Mouse (Mus musculus) cerebellum, adult 9-10 months (tissue): ENCODE measurements around the gene Zfp653.
"Not testable (repeated sequence)": the region's sequence is repeated elsewhere in the genome, so short reads cannot be mapped to it uniquely, and the experiment has no call there.

ENCODE experiments used
- DNase-seq: peaks from one replicate; pipeline ENCODE4 v3.0.0; 2022

The Zfp653 gene

DNA sequence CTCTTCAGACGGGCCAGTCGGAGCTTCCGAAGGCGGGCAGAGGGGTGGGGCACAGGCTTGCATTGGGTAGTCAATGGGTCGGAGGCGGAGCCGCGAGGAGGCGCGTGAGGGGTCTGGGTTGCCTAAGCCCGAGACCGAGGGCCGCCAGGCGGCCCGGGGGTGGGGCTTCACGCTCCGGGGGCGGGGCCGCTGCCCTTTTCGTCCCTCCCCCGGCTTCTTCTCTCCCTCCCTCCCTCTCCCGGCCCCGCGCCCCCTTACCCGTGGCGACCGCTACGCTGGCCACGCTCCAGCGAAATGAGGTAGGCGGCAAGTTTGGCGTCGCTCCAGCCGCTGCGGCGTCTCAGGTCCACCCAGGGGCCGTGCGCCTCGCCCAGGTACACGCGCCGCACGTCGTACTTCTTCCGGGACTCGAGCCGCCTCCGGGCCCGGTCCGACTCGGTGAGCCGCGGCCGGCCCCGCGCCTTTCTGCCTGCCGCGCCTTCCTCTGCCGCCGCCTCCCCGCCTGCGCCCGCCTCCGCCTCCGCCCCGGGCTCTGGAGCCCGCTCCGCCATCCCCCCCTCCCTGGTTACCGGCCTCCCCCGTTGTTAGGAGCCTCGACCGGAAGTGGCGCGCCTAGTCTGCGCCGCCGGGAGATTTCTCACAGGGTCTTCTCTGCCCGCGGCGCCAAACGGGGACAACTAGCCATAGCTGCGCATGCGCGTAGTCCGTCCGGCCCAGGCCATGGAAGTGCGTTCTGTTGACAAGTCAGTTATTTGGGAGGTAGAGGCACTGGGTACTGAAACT, at the start of gene Zfp653, which contains the start of gene Gm49318:
TSS of gene Zfp653 (minus strand) at position 586 of the 783 bp plus-strand sequence.
TSS of gene Gm49318 (minus strand) at position 469 of the 783 bp plus-strand sequence.
- DNase-seq: peak; percentile 97

DNA sequence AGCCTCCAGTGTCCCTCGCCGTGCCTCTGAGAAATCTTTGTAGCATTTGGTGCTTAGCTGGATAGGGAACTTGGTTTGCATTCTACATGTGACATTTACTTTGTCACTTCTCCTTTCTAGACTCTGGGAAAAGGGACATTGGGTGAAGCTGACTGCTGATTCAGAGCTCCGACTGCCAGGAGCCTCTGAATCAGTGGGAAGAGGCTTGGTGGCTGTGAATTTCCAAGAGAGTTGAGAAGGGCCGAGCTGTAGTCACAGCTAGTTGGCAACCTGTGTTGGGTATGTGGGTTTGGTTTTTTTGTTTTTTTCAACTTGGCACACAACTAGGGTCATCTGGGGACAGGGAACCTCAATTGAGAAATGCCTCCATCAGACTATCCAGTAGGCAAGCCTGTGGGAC, 48.4 kb upstream of the Zfp653 start:
- no peak for DNase-seq

DNA sequence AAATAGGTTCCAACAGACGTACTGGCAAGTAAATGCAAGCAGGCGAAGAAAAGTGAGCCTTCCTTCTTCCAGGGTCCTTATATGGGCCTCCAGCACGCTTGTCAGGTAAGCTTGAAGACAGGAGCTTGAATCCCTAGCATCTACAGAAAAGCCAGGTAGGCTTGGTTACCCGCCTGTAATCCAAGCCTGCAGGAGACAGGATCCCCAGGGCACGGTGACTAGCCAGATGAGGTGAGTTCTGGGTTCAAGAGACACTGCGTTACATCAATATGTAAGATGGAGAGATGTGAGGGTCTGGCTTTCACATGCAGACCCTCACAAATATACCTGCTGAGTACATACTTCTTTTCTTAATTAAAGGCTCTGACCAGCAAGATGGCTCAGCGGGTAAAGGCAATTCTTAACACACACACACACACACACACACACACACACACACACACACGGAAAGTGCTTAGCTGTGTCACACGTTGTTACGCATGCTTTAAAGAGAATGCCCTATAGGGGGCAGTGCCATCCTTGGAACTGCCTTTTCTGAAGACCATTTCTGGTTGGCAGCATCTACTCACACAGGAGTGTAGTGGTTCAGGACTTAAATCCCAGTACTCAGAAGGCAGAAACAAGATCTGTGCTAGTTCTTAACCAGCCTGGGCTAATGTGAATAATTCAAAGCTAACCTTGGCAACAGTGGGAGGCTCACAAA, 46.7 kb upstream of the Zfp653 start:
- peak; percentile 85 for DNase-seq

DNA sequence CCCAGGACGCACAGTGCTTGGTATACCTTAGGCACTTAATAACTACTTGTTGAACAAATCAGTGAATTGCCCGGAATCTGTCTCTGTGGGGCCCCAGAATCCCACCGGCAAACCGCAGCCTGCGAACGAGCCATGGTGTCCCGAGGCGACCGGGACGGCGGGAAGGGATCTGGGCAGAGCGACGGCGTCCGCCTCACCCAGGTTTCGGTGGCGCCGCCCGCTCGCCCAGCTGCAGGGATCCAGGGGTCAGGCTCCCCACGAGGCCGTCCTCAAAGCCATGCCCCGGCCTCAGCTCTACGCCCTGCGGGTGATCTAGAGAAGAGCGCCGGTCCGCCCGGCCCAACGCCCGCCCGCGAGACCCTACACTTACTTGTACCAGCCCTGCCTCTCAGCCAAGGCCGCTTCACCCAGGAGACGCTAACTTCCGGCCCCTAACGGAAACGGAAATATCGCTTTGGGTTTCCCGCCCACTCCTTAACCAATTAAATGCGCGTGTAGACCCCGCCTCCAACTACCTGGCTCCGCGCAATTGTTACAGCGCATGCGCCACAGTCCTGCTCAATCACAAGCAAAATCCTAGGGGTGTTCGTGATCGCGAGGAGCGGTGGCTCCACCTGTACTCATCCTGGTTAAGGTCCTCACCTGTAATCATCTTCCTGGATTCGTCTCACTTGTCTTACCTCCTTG, 45.7 kb upstream of the Zfp653 start, which contains the start of gene Elof1:
TSS of gene Elof1 (minus strand) at position 433 of the 687 bp plus-strand sequence.
- peak; percentile 98 for DNase-seq

DNA sequence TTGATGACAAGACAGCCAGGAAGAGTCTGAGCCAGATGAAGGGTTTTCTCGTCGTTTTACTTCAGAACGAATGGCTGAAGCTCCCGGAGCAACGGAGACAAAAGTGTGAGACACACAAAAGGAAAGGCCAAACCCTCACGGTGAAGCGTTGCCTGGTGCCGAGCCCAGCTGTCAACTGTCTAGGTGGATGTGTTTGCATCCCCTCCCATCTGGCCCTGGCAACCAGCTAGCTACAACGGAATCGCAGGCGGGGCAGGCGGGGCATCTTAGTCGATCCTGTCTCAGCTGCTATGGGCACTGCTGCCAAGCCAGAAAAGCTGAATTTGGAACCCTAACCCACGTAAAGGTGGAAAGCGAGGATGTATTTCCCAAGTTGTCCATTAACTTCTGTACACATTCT, 44.9 kb upstream of the Zfp653 start:
- DNase-seq: no peak

DNA sequence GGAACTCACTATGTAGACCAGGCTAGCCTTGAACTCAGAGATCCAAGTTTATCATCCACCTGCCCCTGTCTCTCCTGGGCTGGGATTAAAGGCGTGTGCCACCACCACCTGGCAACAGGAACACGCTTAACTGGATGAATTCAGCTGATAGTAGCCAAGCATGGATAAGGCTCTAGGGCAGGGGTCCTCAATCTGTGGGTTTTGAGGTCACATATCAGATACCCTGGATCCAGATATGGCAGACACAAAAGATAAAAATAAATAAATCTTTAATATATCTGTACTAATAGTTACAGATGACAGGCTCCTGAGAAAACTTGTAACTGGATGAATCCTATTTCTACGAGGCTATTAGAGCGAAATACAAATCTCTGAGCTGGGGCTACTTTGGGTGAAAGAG, 44.5 kb upstream of the Zfp653 start:
- DNase-seq: no peak

DNA sequence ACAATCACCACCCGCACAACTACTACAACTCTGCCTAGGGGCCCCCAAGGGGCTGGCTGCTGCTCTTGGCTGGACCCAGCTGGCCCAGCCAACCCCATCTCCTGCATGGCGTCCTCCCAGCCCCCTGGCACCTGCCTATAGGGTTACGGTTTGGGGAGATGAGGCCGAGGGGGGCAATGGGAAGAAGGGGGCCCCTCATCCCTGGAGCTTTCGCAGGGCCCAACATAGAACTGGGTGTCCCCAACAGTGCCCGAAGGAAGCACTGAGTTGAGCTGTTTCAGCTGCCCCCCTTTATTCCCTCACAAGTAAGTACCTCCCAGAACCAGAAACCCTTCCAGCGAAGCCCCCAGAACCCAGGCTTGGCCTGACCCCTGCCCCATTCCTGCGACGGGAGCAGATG, 37.0 kb upstream of the Zfp653 start:
- no peak for DNase-seq

DNA sequence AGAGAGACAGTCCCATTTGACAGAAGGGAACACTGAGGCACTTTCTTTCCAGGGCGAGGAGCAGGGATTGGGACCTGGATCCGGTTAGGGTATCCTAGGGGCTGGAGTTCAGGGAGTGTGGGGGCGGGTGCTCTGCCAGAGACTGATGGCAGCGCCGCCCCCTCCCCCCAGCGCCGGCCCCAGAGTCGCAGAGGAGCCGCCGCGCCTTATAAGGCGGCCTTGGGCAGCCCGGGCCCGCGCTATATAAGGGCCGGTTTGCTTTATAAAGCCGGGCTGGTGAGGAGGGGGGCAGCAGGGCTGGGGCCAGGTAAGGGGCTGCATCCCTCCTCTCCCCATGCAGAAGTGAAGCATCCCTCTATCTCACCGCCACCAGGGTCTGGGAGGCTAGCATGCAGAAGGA, 28.7 kb upstream of the Zfp653 start:
- no peak for DNase-seq

DNA sequence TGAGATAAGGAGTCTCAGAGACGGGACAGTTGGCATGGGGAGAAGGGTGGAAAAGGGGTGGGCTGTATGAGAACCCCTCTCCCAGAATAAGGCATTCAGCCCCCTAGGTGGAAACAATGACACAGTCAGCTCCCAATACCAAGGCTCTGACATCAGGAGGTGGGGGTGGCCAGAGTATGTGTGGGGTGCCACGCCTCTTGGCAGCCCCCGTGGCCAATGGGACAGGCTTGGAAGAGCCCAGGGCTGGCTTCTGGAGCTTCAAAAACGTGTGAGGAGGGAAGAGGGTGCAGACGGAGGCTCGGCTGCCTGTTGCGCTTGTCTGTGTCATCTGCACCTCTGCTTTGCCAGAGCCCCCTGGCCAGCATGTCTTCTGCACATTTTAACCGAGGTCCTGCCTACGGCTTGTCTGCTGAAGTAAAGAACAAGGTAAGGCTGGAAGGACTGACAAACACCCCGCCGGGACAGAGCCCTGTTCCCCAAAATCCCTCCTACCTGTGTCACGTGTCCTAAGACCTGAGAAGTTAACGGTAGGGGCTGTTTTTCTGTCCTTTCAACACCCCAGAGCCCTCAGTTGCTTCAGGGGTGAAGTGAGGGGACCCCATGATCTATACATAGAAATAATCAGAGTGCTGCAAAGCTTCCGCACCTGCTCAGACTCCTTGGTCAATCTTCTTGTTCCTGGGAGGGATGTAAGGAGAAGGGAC, 28.0 kb upstream of the Zfp653 start, which contains the start of gene Cnn1:
TSS of gene Cnn1 (plus strand) at position 224 of the 704 bp plus-strand sequence.
- DNase-seq: no peak

DNA sequence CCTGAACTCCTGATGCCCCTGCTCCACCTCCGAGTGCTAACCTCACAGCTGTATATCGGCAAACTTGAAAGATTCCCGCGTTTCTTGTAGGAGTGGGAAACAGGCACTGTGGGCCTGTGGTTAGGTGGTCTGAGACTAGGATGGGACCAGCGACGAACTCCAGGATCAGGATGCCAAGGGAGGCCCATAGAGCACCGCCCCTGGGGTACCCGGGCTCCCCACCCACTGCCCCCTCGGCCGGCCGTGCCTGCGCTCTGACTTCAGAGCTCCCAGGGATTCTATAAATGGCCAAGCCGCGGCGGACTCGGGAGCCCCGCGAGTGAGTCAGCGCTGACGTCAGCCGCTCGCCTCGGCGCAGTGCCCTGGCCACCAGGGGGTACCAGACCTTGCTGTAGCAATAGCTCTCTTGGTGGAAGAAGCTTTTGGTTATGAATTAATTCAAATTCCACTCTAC, 24.7 kb upstream of the Zfp653 start:
- peak; percentile 86 for DNase-seq

DNA sequence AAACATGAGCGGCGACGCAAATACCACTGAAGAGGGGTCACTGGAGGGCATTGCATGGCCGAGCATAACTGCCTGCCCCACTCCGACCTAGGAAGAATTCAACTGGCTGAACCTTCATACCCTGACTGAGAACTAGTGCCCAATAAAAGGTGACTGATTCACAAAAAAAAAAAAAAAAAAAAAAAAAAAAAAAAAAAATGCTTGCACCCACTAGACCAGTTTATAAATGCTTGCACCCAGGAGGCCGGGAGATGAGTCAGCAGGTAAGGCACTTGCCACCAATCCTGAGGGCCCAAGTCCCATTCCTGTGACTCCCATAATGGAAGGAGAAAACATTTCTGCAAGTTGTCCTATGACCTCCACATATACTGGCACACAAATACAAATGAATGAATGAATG, 21.6 kb upstream of the Zfp653 start:
- no peak for DNase-seq

DNA sequence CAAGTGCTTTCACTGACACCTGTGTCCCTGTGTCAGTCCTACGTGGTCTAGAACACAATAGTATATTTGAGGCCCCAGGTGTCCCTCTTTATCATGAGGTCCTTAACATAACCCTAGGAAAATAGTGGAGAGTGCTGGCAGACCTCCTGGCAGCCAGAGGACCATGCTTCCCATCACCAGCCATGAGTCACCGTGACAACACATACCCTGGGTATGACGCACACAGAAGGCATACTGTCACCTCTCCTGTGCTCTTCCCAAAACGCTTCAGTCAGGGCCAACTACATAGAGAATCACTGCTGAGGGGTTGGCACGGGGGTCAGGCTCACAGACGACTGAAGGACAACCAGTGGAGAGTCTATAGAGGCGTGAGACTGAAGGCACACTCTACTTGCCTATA, 18.8 kb upstream of the Zfp653 start:
- no peak for DNase-seq

DNA sequence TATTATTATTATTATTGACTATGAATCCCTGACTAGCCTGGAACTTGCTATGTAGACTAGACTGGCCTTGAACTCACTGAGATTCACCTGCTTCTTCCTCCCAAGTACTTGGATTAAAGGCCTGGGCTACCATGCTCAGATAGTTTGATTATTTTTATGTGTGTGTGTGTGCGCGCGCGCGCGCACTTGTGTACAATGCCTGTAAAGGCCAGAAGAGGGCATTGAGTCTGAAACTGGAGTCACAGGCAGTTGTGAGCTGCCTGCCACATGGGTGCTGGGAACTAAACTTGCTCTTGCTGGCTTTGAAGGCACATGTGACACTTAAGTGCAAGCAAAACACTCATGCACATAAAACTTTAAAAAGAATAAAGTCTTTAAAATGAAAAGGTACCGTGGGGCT, 18.1 kb upstream of the Zfp653 start:
- DNase-seq: no peak

DNA sequence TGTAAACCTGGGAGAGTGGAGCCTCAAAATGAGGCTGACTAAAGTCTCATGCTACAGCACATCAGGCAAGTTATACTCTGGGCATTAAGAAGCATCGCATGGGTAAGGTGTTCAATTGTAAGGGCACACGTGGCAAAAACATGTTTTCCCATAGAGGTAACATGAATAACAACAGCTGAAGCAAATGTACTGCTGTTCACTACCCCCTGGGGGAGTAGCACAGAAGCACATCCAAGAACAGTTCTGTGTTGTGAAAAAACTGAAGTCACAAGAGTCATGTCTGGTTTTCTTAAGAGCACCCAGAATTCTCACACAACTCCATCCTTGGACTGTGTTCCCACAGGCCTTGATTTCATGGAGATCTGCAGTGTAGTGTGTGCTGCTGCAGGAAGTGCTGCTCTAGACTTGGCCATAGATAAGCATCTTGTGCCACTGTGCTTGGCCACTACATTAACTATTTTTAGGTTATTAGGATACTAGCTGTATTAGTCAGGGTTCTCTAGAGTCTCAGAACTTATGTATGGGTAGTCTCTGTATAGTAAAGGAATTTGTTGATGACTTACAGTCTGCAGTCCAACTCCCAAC, 15.9 kb upstream of the Zfp653 start:
- DNase-seq: no peak

DNA sequence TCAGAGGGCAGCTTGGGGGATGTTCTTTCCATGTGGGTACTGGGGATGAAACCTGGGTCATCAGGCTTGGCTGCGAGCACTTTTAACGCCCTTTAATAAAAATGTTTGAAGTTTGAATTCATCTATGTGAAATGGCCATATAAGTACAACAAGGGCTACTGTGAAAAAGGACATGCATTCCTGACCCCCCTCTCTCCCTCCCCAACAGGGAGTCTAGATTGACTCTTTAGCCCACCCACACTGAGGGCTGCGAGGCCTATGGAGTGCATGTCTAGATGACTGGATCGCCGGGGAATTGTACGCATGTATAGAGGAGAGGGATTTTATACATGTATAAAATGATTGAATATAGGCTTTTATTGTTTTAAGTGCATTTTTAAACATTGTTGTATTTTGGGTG, 14.8 kb upstream of the Zfp653 start:
- no peak for DNase-seq

DNA sequence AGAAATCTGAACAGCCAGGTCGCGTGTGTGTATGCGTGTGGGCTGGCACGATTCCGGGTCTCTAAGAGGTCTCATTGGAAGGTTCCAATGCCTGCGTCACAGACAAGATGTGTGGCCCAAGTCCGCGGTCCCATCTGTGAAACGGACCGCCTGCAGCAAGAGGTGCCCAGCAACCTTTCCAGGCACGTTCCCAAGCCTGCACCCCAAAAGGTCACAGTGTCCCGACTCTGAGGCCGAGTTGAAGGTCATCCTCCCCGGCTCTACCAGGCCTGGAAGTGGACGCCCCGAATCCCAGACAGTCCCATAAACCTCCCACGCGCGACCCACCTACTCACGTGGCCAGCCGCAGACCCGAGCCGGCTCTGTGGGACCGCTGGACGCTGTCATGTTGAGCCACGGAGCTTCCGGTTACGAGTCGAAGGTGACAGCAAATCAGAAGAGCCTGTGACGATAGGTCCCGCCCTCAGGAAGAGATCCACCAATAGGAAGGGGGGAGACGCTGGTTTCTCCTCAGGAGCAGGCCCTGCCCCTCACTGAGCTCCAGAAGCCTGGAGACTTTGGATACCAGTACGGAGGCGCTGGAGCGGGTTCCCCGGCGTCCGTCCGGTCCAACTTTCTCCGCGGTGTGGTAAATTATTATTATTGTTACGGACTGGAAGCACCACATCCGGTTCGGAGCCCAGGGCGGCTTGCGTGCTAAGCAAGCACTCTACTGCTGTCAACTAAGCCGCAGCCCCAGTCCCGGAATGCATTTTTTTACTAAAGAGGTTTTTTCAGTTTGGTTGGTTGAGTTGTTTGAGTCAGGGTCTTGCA, 14.1 kb upstream of the Zfp653 start, which contains the start of gene Ecsit:
TSS of gene Ecsit (minus strand) at position 417 of the 813 bp plus-strand sequence.
- peak; percentile 98 for DNase-seq

DNA sequence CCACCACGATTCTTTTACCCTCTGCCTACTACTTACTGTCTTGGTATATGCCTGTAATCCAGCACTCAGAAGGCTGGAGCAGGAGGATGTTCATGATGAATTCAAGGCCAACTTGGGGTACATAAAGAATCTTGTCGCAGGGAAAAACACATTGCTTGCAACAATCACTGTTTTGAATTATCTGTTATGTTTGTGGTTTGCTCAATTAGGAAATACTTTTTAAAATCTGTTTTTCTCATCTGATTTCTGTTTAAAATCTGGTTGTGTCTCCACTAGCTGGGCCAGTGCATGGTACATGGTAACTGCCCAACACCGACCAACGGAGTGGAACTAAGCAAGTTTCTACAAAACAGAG, 13.5 kb upstream of the Zfp653 start:
- no peak for DNase-seq

DNA sequence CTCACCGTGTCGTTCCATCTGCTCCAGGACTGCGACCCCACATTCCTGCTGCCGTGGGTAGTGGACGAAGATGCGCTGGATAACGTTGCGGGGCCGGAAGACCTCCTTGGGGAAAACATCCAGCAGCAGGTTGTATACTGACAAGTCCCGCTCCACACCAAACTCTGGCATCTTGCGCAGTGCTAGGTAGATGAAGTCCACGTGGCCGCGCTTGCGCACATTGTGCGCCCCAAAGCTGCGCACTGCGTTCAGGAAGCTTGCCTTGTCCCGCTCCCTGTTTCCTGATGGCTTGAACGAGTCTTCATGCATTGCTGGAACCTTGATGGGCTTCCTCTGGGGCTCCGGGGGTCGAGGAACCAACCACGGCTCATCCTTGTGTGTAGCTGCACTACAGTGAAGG, 5.0 kb upstream of the Zfp653 start:
- peak; percentile 29 for DNase-seq

DNA sequence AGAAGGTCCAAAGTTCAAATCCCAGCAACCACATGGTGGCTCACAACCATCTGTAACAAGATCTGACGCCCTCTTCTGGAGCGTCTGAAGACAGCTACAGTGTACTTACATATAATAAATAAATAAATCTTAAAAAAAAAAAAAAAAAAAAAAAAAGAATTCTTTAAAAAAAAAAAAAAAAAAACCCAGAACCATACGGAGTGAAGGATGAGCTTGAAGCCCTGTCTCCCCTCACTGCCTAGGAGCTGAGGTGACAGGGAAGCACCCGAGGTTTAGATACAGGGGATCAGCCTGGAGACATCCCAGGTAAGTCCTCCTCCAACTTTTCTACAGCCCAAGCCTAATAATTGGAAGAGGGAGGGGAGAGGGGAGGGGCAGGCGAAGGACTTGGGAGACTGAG, 4.6 kb upstream of the Zfp653 start:
- not testable (repeated sequence) for DNase-seq

DNA sequence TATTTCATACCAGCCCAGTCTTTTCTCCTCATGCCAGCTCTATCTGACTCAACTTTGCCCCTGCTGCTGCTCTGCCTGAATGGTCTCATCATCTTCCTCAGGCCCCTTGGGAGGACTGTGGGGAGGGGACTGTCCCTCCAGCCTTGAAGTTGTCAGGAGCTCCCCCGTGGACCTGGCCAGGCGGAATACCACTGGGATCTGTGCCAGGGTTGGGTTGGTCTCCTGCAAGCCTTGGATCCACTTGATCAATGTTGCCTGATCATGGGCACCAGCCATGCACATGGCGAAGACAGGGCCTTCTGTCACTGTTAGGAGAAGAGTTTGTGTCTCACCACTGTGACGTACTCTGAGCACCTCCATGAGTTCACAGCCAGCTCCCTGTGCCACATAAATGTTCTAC, 1.1 kb upstream of the Zfp653 start:
- DNase-seq: peak; percentile 77

DNA sequence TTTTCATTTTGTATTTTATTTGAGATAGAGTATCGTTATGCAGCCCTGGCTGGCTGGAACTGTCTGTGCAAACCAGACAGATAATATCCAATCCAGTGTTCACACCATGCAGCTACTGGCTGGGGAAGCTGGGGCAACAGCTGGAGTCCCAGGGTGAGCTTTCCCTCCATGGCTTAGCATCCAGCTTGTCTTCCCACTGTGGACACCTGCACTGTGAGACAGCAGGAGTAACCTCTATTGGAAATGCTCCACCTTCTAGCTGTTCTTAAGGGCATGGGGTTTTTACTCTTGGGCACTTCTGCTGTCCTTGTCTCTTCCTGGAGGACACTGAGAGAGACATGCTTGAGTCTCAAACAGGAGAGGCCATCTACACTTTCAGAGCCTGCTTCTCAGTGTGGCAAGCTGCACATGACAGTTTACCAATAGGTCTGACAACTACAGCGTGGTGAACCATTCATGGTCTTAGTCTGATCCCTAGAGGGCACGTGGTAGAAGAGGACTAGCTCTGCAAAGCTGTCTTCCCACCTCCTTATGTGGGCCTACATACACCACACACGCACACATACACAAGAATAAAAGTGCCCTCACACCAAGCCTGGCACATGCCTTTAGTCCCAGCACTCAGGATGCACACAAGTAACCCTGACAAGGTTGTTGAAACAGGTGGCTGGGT, 1.2 kb downstream of the Zfp653 start:
- DNase-seq: peak; percentile 67
